Mouse (Mus musculus) retina, adult 2 months (tissue): ENCODE measurements around the gene Dach1.

ENCODE experiments used
- DNase-seq: peaks from one replicate; pipeline ENCODE4 v3.0.0-alpha.2; 2012; ENCODE audit warnings: low read depth, low spot score

Dach1 gene

GRCm38 (mm10) chr14:98037175-98037574 lies 132.4 kb downstream of the Dach1 start:
- no peak for DNase-seq

- no peak for DNase-seq
Observed at GRCm38 (mm10) chr14:98035261-98035660, 134.3 kb downstream of the Dach1 start.

GRCm38 (mm10) chr14:98023540-98023939 lies 146.0 kb downstream of the Dach1 start:
- DNase-seq: no peak

GRCm38 (mm10) chr14:98014053-98014452 lies 155.5 kb downstream of the Dach1 start:
- DNase-seq: no peak

GRCm38 (mm10) chr14:98008501-98008900 lies 161.1 kb downstream of the Dach1 start:
- DNase-seq: no peak

GRCm38 (mm10) chr14:98002021-98002680 lies 167.4 kb downstream of the Dach1 start:
- no peak for DNase-seq

- DNase-seq: no peak
Observed at GRCm38 (mm10) chr14:97998584-97998983, 171.0 kb downstream of the Dach1 start.

GRCm38 (mm10) chr14:97983251-97983650 lies 186.3 kb downstream of the Dach1 start:
- DNase-seq: no peak

- DNase-seq: no peak
Observed at GRCm38 (mm10) chr14:97982676-97983075, 186.9 kb downstream of the Dach1 start.

- DNase-seq: no peak
Observed at GRCm38 (mm10) chr14:97980879-97981278, 188.7 kb downstream of the Dach1 start.

GRCm38 (mm10) chr14:97976091-97976490 lies 193.5 kb downstream of the Dach1 start:
- DNase-seq: no peak

- DNase-seq: no peak
Observed at GRCm38 (mm10) chr14:97975447-97975846, 194.1 kb downstream of the Dach1 start.

- DNase-seq: no peak
Observed at GRCm38 (mm10) chr14:97964543-97965069, 205.0 kb downstream of the Dach1 start.

GRCm38 (mm10) chr14:97963624-97964023 lies 205.9 kb downstream of the Dach1 start:
- no peak for DNase-seq

GRCm38 (mm10) chr14:97956356-97956755 lies 213.2 kb downstream of the Dach1 start:
- DNase-seq: no peak

GRCm38 (mm10) chr14:97945471-97945870 lies 224.1 kb downstream of the Dach1 start:
- DNase-seq: no peak

- DNase-seq: no peak
Observed at GRCm38 (mm10) chr14:97944643-97945268, 224.8 kb downstream of the Dach1 start.

GRCm38 (mm10) chr14:97942361-97942760 lies 227.2 kb downstream of the Dach1 start:
- DNase-seq: no peak

- DNase-seq: no peak
Observed at GRCm38 (mm10) chr14:97896622-97897021, 272.9 kb downstream of the Dach1 start.

- DNase-seq: no peak
Observed at GRCm38 (mm10) chr14:97881976-97882375, 287.6 kb downstream of the Dach1 start.

- no peak for DNase-seq
Observed at GRCm38 (mm10) chr14:97871001-97871400, 298.6 kb downstream of the Dach1 start.

GRCm38 (mm10) chr14:97858384-97858783 lies 311.2 kb downstream of the Dach1 start:
- DNase-seq: no peak

GRCm38 (mm10) chr14:97857276-97857675 lies 312.3 kb downstream of the Dach1 start:
- no peak for DNase-seq
